Mouse (Mus musculus): ENCODE measurements around the gene Nkrf. TPM values are rescaled to one million over a fixed set of nuclear protein-coding genes. Genes with fewer than 3 reads are reported as not detected.

The Nkrf gene
- polyA plus RNA-seq, 1 experiment from 2014 or later, result 9.6 TPM

DNA sequence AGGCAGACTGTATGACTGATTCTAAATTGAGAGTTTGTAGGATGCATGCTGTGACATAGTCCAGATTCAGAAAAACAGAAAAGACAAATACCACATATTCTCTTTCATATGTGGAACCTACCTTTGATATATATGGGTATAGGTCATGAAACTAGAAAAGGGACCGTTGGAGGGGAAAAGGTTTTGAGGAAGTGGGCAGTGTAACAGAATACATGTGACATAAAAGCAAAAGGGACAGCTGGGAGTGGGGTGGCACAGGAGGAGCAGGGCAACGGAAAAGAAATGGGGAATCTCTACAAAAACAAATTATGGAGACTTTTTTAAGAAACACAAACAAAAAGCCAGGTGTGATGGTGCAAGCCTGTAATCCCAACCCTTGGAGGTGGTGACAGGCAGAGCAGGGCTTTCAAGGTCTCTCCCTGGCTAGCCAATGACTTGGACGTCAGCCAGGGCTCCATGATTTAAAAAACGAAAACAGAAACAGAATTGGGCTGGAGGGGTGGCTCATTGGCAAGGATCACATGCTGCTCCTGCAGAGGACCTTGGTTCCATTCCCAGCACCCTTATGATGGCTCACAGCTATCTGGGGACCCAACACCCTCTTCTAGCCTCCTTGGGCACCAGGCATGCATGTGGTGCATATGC is 59.2 kb downstream of the Nkrf start:
- 81% methylated on average over 4 of the region's 4 CpGs for WGBS
- ATAC-seq (ENCODE audit: low FRiP score, low read depth), result no peak
- no peak overlapping the region for H3K4me2 ChIP-seq (replicated peaks)
- no peaks in the 10 kb centered on the region for H3K36me3 ChIP-seq
- no peak overlapping the region for H3K27ac ChIP-seq
- no peak overlapping the region for H3K9ac ChIP-seq
- no peaks in the 10 kb centered on the region for H3K4me1 ChIP-seq
- no peaks in the 10 kb centered on the region for H3K27me3 ChIP-seq (replicated peaks)
- no peak overlapping the region for H3K4me3 ChIP-seq
- no peaks in the 10 kb centered on the region for H3K9me3 ChIP-seq

DNA sequence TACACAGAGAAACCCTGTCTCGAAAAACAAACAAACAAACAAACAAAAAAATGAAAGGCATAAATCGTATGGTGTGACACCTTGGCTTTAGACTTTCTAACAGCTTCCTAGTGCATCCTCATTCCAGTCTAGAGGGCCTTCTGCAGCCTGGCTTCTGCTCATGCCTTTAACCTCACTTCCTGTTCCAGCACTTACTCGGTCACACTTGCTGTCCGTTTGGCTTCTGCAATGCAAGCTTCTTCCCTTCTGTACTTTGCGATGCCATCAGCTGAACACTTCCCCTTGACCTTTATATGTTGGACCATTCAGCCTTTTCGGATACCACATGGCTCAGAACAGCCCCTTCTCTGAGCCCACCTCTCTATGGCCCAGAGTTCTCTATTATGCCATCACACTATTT is 61.0 kb downstream of the Nkrf start:
- Histone ChIP-seq H3K27ac (no peak overlapping the region), H3K9me3 (no peaks in the 10 kb centered on the region), H3K9ac (no peak overlapping the region), H3K4me1 (no peaks in the 10 kb centered on the region), H3K36me3 (no peaks in the 10 kb centered on the region), H3K4me3 (no peak overlapping the region), H3K4me2 (replicated peaks) (no peak overlapping the region), H3K27me3 (replicated peaks) (no peaks in the 10 kb centered on the region)
- ATAC-seq (ENCODE audit: low FRiP score, low read depth), result no peak
- 90% methylated on average over 6 of the region's 6 CpGs for WGBS

DNA sequence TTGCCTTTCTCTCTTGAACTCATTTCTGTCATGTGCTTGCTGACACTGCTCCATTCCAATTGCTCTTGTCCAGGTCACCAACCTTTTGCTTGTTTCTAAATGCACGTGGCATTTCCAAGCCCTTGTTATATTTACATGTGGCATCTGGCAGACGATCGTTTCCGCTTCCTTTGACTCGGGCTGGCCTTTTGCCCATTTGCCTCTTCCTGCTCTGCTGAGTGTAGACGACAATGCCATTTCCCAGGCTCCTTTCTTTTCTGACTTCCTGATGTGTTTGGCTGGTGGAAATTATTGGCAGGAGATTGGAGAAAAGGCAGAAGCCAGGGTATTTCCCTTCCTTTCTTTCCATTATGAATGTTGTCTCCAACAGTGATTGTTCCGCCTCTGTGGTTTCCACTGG is 63.3 kb downstream of the Nkrf start:
- H3K27ac ChIP-seq, result no peak overlapping the region
- H3K36me3 ChIP-seq, result no peaks in the 10 kb centered on the region
- WGBS, result 81% methylated on average over 7 of the region's 7 CpGs
- no peaks in the 10 kb centered on the region for H3K9me3 ChIP-seq
- H3K27me3 ChIP-seq (replicated peaks), result no peaks in the 10 kb centered on the region
- no peak overlapping the region for H3K9ac ChIP-seq
- ATAC-seq (ENCODE audit: low FRiP score, low read depth), result no peak
- no peak overlapping the region for H3K4me3 ChIP-seq
- H3K4me1 ChIP-seq, result no peaks in the 10 kb centered on the region
- H3K4me2 ChIP-seq (replicated peaks), result no peak overlapping the region

Other genes starting within 250 kb of the Nkrf start
- gene Slc25a43, start 159.2 kb downstream of the Nkrf start, polyA plus RNA-seq (2016; fragmentation: Nextera tagmentation; extraction: Ambion mirVana), result 0.72 and 1.4 TPM in 2 replicates
- gene Slc25a5, start 107.2 kb downstream of the Nkrf start, polyA plus RNA-seq (2016; fragmentation: Nextera tagmentation; extraction: Ambion mirVana), result 613 and 624 TPM in 2 replicates
- gene Ube2a, start 29.0 kb downstream of the Nkrf start, polyA plus RNA-seq (2016; fragmentation: Nextera tagmentation; extraction: Ambion mirVana), result 114 and 123 TPM in 2 replicates
- 30.0 and 30.7 TPM in 2 replicates for gene C330007P06Rik, start 28.8 kb downstream of the Nkrf start, polyA plus RNA-seq (2016; fragmentation: Nextera tagmentation; extraction: Ambion mirVana)
- 63.8 and 65.5 TPM in 2 replicates for gene Sept6, start 88.9 kb upstream of the Nkrf start, polyA plus RNA-seq (2016; fragmentation: Nextera tagmentation; extraction: Ambion mirVana)
- not detected in 2 replicates for gene Sowahd, start 145.9 kb upstream of the Nkrf start, polyA plus RNA-seq (2016; fragmentation: Nextera tagmentation; extraction: Ambion mirVana)
- gene Rpl39, start 182.5 kb upstream of the Nkrf start, polyA plus RNA-seq (2016; fragmentation: Nextera tagmentation; extraction: Ambion mirVana), result 392 and 417 TPM in 2 replicates
- 24.5 and 24.7 TPM in 2 replicates for gene Upf3b, start 207.4 kb upstream of the Nkrf start, polyA plus RNA-seq (2016; fragmentation: Nextera tagmentation; extraction: Ambion mirVana)
- 22.5 and 25.4 TPM in 2 replicates for gene Nkap, start 223.9 kb upstream of the Nkrf start, polyA plus RNA-seq (2016; fragmentation: Nextera tagmentation; extraction: Ambion mirVana)